Mouse (Mus musculus): ENCODE measurements around the gene Pkd1. TPM values are rescaled to one million over a fixed set of nuclear protein-coding genes. Genes with fewer than 3 reads are reported as not detected.

Pkd1 gene
- polyA plus RNA-seq, 3 experiments from 2014 or later = 9.9 to 32.6 (median 22.6) TPM

DNA sequence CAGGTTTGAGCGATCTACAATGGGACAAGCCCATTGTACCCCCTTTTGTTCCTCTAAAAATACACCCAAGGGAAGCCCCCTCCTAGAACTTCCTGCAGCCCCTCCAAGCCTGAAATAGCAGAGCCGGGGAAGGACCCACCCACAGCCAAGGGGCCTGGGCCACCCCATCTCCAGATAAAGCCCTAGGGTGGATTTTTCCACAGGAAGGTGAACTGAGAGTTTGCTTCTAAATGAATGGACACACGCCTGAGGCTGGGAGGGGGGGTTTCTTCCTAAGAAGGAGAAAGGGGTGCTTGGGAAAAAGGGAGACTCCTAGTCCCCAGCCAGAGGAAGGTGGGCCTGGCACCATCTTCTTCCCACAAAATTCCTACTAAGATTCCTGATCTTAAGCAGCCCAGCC is 96.3 kb downstream of the Pkd1 start:
- ATAC-seq = no peak

Other genes with a start within 250 kb of the Pkd1 start
- gene Abca17, start 198.8 kb upstream of the Pkd1 start, polyA plus RNA-seq (2017; shearing (Covaris generic)) = not detected
- gene Abca3, start 197.9 kb upstream of the Pkd1 start, polyA plus RNA-seq (2017; shearing (Covaris generic)) = 10 to 100 TPM; 17.8 to 31.2 (median 26.3) TPM
- gene Rnps1, start 135.3 kb upstream of the Pkd1 start, polyA plus RNA-seq (2017; shearing (Covaris generic)) = 100 to 1,000 TPM; 118 to 138 (median 130) TPM
- 10 to 100 TPM; 52.4 to 61.7 (median 59.7) TPM for gene Eci1, start 123.2 kb upstream of the Pkd1 start, polyA plus RNA-seq (2017; shearing (Covaris generic))
- gene Dnase1l2, start 106.7 kb upstream of the Pkd1 start, polyA plus RNA-seq (2017; shearing (Covaris generic)) = 1 to 10 TPM; 2.9 to 6.5 (median 4.8) TPM
- gene E4f1, start 79.5 kb upstream of the Pkd1 start, polyA plus RNA-seq (2017; shearing (Covaris generic)) = 10 to 100 TPM; 22.1 to 49.8 (median 23.6) TPM
- 1 to 10 TPM; 3.5 to 6.9 (median 4.6) TPM for gene Pgp, start 79.4 kb upstream of the Pkd1 start, polyA plus RNA-seq (2017; shearing (Covaris generic))
- gene Bricd5, start 76.0 kb upstream of the Pkd1 start, polyA plus RNA-seq (2017; shearing (Covaris generic)) = not detected
- gene Mlst8, start 70.8 kb upstream of the Pkd1 start, polyA plus RNA-seq (2017; shearing (Covaris generic)) = 10 to 100 TPM; 14.0 to 14.9 (median 14.5) TPM
- gene Caskin1, start 61.2 kb upstream of the Pkd1 start, polyA plus RNA-seq (2017; shearing (Covaris generic)) = under 1 TPM in 2 of 3 experiments, not detected in 1; 0.16 to 0.23 TPM
- 10 to 100 TPM; 45.5 to 54.2 (median 53.7) TPM for gene Traf7, start 21.9 kb upstream of the Pkd1 start, polyA plus RNA-seq (2017; shearing (Covaris generic))
- 1 to 10 TPM; 1.1 to 6.5 (median 2.0) TPM for gene Rab26, start 15.6 kb upstream of the Pkd1 start, polyA plus RNA-seq (2017; shearing (Covaris generic))
- 10 to 100 TPM; 17.0 to 17.7 (median 17.1) TPM for gene Tsc2, start 82.8 kb downstream of the Pkd1 start, polyA plus RNA-seq (2017; shearing (Covaris generic))
- 1 to 10 TPM; 2.0 to 4.8 (median 2.8) TPM for gene Nthl1, start 82.8 kb downstream of the Pkd1 start, polyA plus RNA-seq (2017; shearing (Covaris generic))
- not detected for gene Slc9a3r2, start 100.5 kb downstream of the Pkd1 start, polyA plus RNA-seq (2017; shearing (Covaris generic))
- gene Npw, start 108.6 kb downstream of the Pkd1 start, polyA plus RNA-seq (2017; shearing (Covaris generic)) = not detected
- 1 to 10 TPM; 4.1 to 5.8 (median 5.4) TPM for gene Zfp598, start 119.9 kb downstream of the Pkd1 start, polyA plus RNA-seq (2017; shearing (Covaris generic))
- gene Syngr3, start 140.1 kb downstream of the Pkd1 start, polyA plus RNA-seq (2017; shearing (Covaris generic)) = 1 to 10 TPM in 2 of 3 experiments, under 1 TPM in 1; 0.51 to 5.4 (median 1.7) TPM
- 10 to 100 TPM; 10.2 to 18.4 (median 13.1) TPM for gene Gfer, start 146.3 kb downstream of the Pkd1 start, polyA plus RNA-seq (2017; shearing (Covaris generic))
- 1 to 10 TPM; 1.8 to 3.5 (median 2.7) TPM for gene Noxo1, start 146.4 kb downstream of the Pkd1 start, polyA plus RNA-seq (2017; shearing (Covaris generic))
- gene Tbl3, start 157.8 kb downstream of the Pkd1 start, polyA plus RNA-seq (2017; shearing (Covaris generic)) = 10 to 100 TPM; 29.5 to 55.4 (median 32.2) TPM
- not detected for gene Rnf151, start 168.2 kb downstream of the Pkd1 start, polyA plus RNA-seq (2017; shearing (Covaris generic))
- 100 to 1,000 TPM; 452 to 883 (median 453) TPM for gene Rps2, start 168.3 kb downstream of the Pkd1 start, polyA plus RNA-seq (2017; shearing (Covaris generic))
- 100 to 1,000 TPM; 234 to 249 (median 238) TPM for gene Ndufb10, start 174.6 kb downstream of the Pkd1 start, polyA plus RNA-seq (2017; shearing (Covaris generic))
- gene Rpl3l, start 178.0 kb downstream of the Pkd1 start, polyA plus RNA-seq (2017; shearing (Covaris generic)) = not detected
- gene Msrb1, start 186.8 kb downstream of the Pkd1 start, polyA plus RNA-seq (2017; shearing (Covaris generic)) = 10 to 100 TPM; 27.2 to 34.4 (median 28.6) TPM
- gene Hs3st6, start 203.2 kb downstream of the Pkd1 start, polyA plus RNA-seq (2017; shearing (Covaris generic)) = not detected